Mouse (Mus musculus): ENCODE results near the gene Mylk.

GRCm38 (mm10) chr16:35006251-35006650 is 261.2 kb downstream of the Mylk start:
- TF ChIP-seq TAL1 (IDR thresholded peaks at IDR 0.05; ENCODE audit: low read length), result no peak
- TF ChIP-seq GATA1 (IDR thresholded peaks at IDR 0.05; ENCODE audit: low read length), result no peak

Data from erythroblast, embryonic 14.5 days (primary cell).